Mouse (Mus musculus) small intestine, adult 2 months (tissue): ENCODE data around the gene Gsk3b.

ENCODE experiments used
- CTCF ChIP-seq: fragments of 200-500 bp; IDR thresholded peaks from 2 replicates; pipeline ENCODE4 v1.5.1; 2012; ENCODE audit warnings: low read depth, mild to moderate bottlenecking, control low read depth, inconsistent platforms, low read length, moderate library complexity, mixed read lengths; ENCODE audit not compliant: insufficient replicate concordance, insufficient read length; ENCODE audit errors: extremely low read depth
- POLR2A ChIP-seq: fragments of 200-500 bp; IDR thresholded peaks from 2 replicates; pipeline ENCODE4 v1.6.1; 2012; ENCODE audit warnings: low read depth, mild to moderate bottlenecking, control low read depth, inconsistent platforms, low read length, moderate library complexity

- no peak for TF ChIP-seq CTCF
- TF ChIP-seq POLR2A, result no peak
Measured at GRCm38 (mm10) chr16:38105453-38105852, 16.7 kb downstream of the Gsk3b start.
